In the genomic region with DNA sequence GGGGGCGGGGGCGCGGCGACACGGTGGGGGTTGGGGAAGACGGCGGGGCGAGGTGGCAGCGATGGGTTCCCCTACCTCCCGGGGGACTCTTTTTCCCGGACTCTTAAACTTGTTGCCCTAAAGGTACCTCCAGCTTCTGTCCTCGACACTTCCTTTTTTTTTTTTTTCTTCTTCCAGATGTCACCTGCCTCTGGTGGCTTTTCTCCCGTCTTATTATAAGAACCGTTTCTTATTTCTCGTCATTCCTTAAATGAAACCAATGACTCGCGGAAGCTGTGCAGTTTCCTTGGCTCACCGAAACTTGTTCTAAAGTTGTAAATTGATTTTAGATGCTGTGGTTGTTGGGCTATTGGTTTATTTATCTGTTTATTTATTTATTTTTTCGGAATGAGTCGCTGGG, we compare ENCODE assay signal across 8 mouse cellular contexts. TPM values are rescaled to one million over a fixed set of nuclear protein-coding genes. Genes with fewer than 3 reads are reported as not detected.
DNase-seq lines count a peak whose midpoint lies in the region; ATAC-seq and TF ChIP-seq lines count a peak whose summit lies in the region.

No protein-coding gene starts in this region.

- no peak for TF ChIP-seq POLR2A in ES-Bruce4 (IDR thresholded peaks at IDR 0.05; ENCODE audit: insufficient read depth, low read length)

- WGBS in heart, embryonic 14.5 days, result 4% methylated on average over 14 of the region's 20 CpGs
- WGBS in forebrain, embryonic 16.5 days, result 2% methylated on average over 18 of the region's 20 CpGs
- WGBS in macrophage (ENCODE audit: missing documents), result 5% methylated on average over 20 of the region's 20 CpGs

- ATAC-seq in heart, embryonic 14.5 days (ENCODE audit: insufficient number of reproducible peaks, insufficient read depth, low FRiP score, low read depth), result no peak
- no peak for ATAC-seq in forebrain, embryonic 16.5 days

- DNase-seq in heart, adult 11 months, result no peak
- DNase-seq in urinary bladder, adult 18-20 months (ENCODE audit: low spot score in 2 of 2), result no peak
- no peak for DNase-seq in adrenal gland, postnatal 25 days
- no peak for DNase-seq in Muller cell, postnatal 12 days (ENCODE audit: inconsistent ontology term)

- TF ChIP-seq EP300 in ES-Bruce4 (IDR thresholded peaks at IDR 0.05; ENCODE audit: insufficient read depth, low read depth, low read length), result no peak

- H3K4me3 ChIP-seq in heart, embryonic 14.5 days (ENCODE audit: control insufficient read depth in 1 of 2, insufficient read depth in 1 of 2, low read depth in 1 of 2, low read length in 2 of 2), result peak overlapping the region; percentile 60 to 98
- peak overlapping the region; percentile 80 for H3K4me3 ChIP-seq in ES-Bruce4 (ENCODE audit: low read depth, low read length)
- peak overlapping the region; percentile 94 for H3K4me3 ChIP-seq in forebrain, embryonic 16.5 days (replicated peaks; ENCODE audit: low read length)
- H3K4me3 ChIP-seq in macrophage (ENCODE audit: inconsistent target), result peak overlapping the region; percentile 5; the same call in 1 of the 2 replicates

- H3K79me2 ChIP-seq in macrophage (ENCODE audit: inconsistent target), result peaks cover 6% of the 10 kb centered on the region; the same call in 1 of the 2 replicates

- peak overlapping the region; percentile 83 for H3K4me2 ChIP-seq in heart, embryonic 14.5 days (ENCODE audit: low read length)
- H3K4me2 ChIP-seq in forebrain, embryonic 16.5 days (ENCODE audit: low read length), result peak overlapping the region; percentile 66

- peak overlapping the region in 1 of 2 experiments; percentile 75; a peak in 2 of 4 replicates for H3K27ac ChIP-seq in heart, embryonic 14.5 days (replicated peaks in 1 of 2; ENCODE audit: control insufficient read depth in 1 of 2, insufficient read depth in 1 of 2, low read depth in 2 of 2, low read length in 2 of 2)
- H3K27ac ChIP-seq in ES-Bruce4 (ENCODE audit: insufficient read depth, low read length), result no peak overlapping the region
- H3K27ac ChIP-seq in forebrain, embryonic 16.5 days (ENCODE audit: low read length), result peak overlapping the region; percentile 93
- H3K27ac ChIP-seq in macrophage, result no peak overlapping the region

- H3K27me3 ChIP-seq in heart, embryonic 14.5 days (ENCODE audit: control insufficient read depth, insufficient read depth, low read length), result no peaks in the 10 kb centered on the region
- H3K27me3 ChIP-seq in ES-Bruce4 (ENCODE audit: control insufficient read depth, insufficient read depth, low read length, poor library complexity, severe bottlenecking), result no peaks in the 10 kb centered on the region
- H3K27me3 ChIP-seq in forebrain, embryonic 16.5 days (replicated peaks; ENCODE audit: control insufficient read depth, insufficient read depth, low read length), result 0 out of 2 replicates have a peak, but pooled peaks cover 4% of the 10 kb centered on the region

- TF ChIP-seq CTCF in ES-Bruce4 (IDR thresholded peaks at IDR 0.05; ENCODE audit: low read depth, low read length), result no peak

- H3K9me3 ChIP-seq in heart, embryonic 14.5 days (ENCODE audit: control insufficient read depth, low read length), result no peaks in the 10 kb centered on the region
- H3K9me3 ChIP-seq in ES-Bruce4 (replicated peaks; ENCODE audit: control insufficient read depth, insufficient read depth, low read length, poor library complexity, severe bottlenecking), result no peaks in the 10 kb centered on the region
- no peaks in the 10 kb centered on the region for H3K9me3 ChIP-seq in forebrain, embryonic 16.5 days (ENCODE audit: control insufficient read depth, low read length)

- H3K9ac ChIP-seq in heart, embryonic 14.5 days (ENCODE audit: low read length), result peak overlapping the region; percentile 92
- H3K9ac ChIP-seq in ES-Bruce4 (ENCODE audit: low read depth, poor library complexity, severe bottlenecking), result peak overlapping the region; percentile 71
- H3K9ac ChIP-seq in forebrain, embryonic 16.5 days (replicated peaks; ENCODE audit: low read depth, low read length), result peak overlapping the region; percentile 93

- peaks cover 7 to 23% of the 10 kb centered on the region in 2 experiments for H3K4me1 ChIP-seq in heart, embryonic 14.5 days (ENCODE audit: control insufficient read depth in 2 of 2, insufficient read depth in 2 of 2, low read length in 2 of 2)
- peaks cover 7% of the 10 kb centered on the region for H3K4me1 ChIP-seq in ES-Bruce4 (ENCODE audit: control insufficient read depth, insufficient read depth, low read length)
- H3K4me1 ChIP-seq in forebrain, embryonic 16.5 days (replicated peaks; ENCODE audit: control insufficient read depth, insufficient read depth, low read length), result peaks cover 9% of the 10 kb centered on the region

- no peaks in the 10 kb centered on the region for H3K36me3 ChIP-seq in heart, embryonic 14.5 days (ENCODE audit: control insufficient read depth, insufficient read depth, low read length)
- H3K36me3 ChIP-seq in ES-Bruce4 (ENCODE audit: control insufficient read depth, insufficient read depth, low read length, poor library complexity, severe bottlenecking), result no peaks in the 10 kb centered on the region
- no peaks in the 10 kb centered on the region for H3K36me3 ChIP-seq in forebrain, embryonic 16.5 days (ENCODE audit: control insufficient read depth, insufficient read depth)
- H3K36me3 ChIP-seq in macrophage (ENCODE audit: inconsistent target), result no peaks in the 10 kb centered on the region

RNA-seq across cellular contexts. Expression of a gene that starts 0.7 kb away (rescaled TPM):
- 4.4 and 4.7 TPM in 2 replicates for polyA plus RNA-seq in heart, embryonic 14.5 days (2014; fragmentation: Nextera tagmentation; extraction: Ambion mirVana)
- polyA plus RNA-seq in ES-Bruce4 (2011; ENCODE audit: insufficient read depth, insufficient read length, low read depth, missing spikeins), result 46.2 and 47.1 TPM in 2 replicates
- polyA plus RNA-seq in forebrain, embryonic 16.5 days (2015; fragmentation: Nextera tagmentation; extraction: Ambion mirVana), result 9.4 TPM in 2 replicates
- 1 to 10 TPM in 23 of 26 experiments, under 1 TPM in 3; 0.82 to 4.7 (median 3.1) TPM for total RNA-seq in macrophage (2018; cell fraction: chromatin; rRNA removed)
- total RNA-seq in macrophage (2018; cell fraction: cytosol; rRNA removed), result 1 to 10 TPM; 2.1 to 5.1 (median 3.2) TPM
- total RNA-seq in macrophage (2018; cell fraction: nucleus; rRNA removed), result 10 to 100 TPM in 1 of 26 experiments, 1 to 10 TPM in 25; 1.9 to 12.4 (median 6.5) TPM
- 1.4 to 3.9 TPM (median 1.8 TPM) in 3 replicates for polyA plus RNA-seq in macrophage (2018)
- total RNA-seq in adrenal gland, postnatal 25 days (2021), result 32.9 and 34.8 TPM in 2 replicates

Comparison
In these comparisons a context has a peak if more than half of its experiments do, and no peak if none do; other contexts are left out.
1. H3K4me3 ChIP-seq: peak in every context shown above with its lines; median percentile 94 in forebrain, embryonic 16.5 days; 80 in ES-Bruce4; 79 in heart, embryonic 14.5 days; 5 in macrophage.